Mouse (Mus musculus): ENCODE measurements around the gene Rap1b.

- TF ChIP-seq CTCF (IDR thresholded peaks at IDR 0.05; ENCODE audit: low read depth): no peak
- no peak; the same call in 1 of the 2 replicates for TF ChIP-seq EP300 (IDR thresholded peaks at IDR 0.05; ENCODE audit: low read depth)
Measured at GRCm38 (mm10) chr10:117844782-117845596, 846 bp downstream of the Rap1b start.

Measured in heart, postnatal 0 days (tissue).